Mouse (Mus musculus): ENCODE measurements at regions not wholly inside any gene's neighbourhood (a gene's known extent, or its start where the extent isn't known, plus 50 kb on each side); places are given as distances from the start of the nearest gene placed in this dataset.
"Not testable (repeated sequence)": the region's sequence is repeated elsewhere in the genome, so short reads cannot be mapped to it uniquely, and the experiment has no call there.

- H3K9ac ChIP-seq; H3K4me2 ChIP-seq; H3K4me1 ChIP-seq; H3K36me3 ChIP-seq (replicated peaks); ATAC-seq (replicated peaks); H3K27ac ChIP-seq; H3K9me3 ChIP-seq; H3K4me3 ChIP-seq; H3K27me3 ChIP-seq (replicated peaks): not testable (repeated sequence)
- WGBS: 88% methylated on average over 7 of the region's 7 CpGs
These were observed 139.5 kb downstream of the Slc6a15 start for GRCm38 (mm10) chr10:103507051-103507450.

DNA sequence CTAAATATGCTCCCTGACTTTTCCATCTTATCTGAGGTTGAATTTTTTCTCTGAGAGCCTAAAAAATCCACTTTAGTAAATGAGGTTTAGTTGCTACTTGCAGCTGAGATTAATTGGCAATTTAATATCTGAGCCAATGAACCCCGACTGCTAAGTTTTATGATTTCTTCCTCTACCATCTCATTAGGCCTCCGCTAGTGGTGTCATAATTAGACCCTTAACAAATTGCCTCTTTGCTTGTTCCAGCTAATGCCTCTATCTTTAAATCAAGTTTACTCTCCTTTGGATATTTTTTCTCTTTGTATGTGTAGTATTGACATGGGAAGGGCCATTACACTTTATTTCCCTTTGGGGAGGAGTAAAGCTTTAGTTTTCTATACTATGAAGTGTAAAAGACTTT, 176.9 kb downstream of the Slc6a15 start:
- Histone ChIP-seq H3K9ac (no peak overlapping the region), H3K4me2 (no peak overlapping the region), H3K27ac (no peak overlapping the region), H3K4me3 (no peak overlapping the region), H3K36me3 (replicated peaks) (no peaks in the 10 kb centered on the region), H3K27me3 (replicated peaks) (no peaks in the 10 kb centered on the region), H3K9me3 (no peaks in the 10 kb centered on the region), H3K4me1 (no peaks in the 10 kb centered on the region)
- no peak for ATAC-seq (replicated peaks)
- 87% methylated on average over 2 of the region's 2 CpGs for WGBS

DNA sequence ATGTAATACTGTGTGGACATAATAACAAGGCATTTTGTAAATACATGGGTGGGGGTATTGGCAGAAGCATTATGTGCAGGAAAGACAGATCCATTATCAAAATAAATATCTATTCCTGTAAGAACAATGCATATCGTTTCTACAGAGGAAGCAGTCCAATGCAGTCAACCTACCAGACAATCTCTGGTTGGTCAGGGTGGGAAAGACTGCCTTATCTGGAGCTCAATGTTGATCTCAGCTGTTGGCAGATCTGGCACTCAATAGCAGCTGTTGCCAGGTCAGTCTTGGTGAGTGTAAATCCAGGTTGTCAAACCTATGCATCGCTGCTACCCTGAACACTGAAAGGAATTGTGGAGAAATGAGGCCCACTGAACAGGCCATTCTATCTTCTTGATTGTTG, 181.9 kb downstream of the Slc6a15 start:
- no peak overlapping the region for H3K4me2 ChIP-seq
- no peak overlapping the region for H3K4me3 ChIP-seq
- H3K9me3 ChIP-seq: no peaks in the 10 kb centered on the region
- 90% methylated on average over 2 of the region's 2 CpGs for WGBS
- H3K9ac ChIP-seq: no peak overlapping the region
- no peak overlapping the region for H3K27ac ChIP-seq
- no peaks in the 10 kb centered on the region for H3K4me1 ChIP-seq
- ATAC-seq (replicated peaks): no peak
- no peaks in the 10 kb centered on the region for H3K36me3 ChIP-seq (replicated peaks)
- H3K27me3 ChIP-seq (replicated peaks): no peaks in the 10 kb centered on the region

- Histone ChIP-seq H3K9ac (no peak overlapping the region), H3K27ac (no peak overlapping the region)
- WGBS: 81% methylated on average over 3 of the region's 3 CpGs
These were observed 217.5 kb downstream of the Slc6a15 start for GRCm38 (mm10) chr10:103585097-103585496.

GRCm38 (mm10) chr10:103585504-103585903, 217.9 kb downstream of the Slc6a15 start:
- no peaks in the 10 kb centered on the region for H3K9me3 ChIP-seq
- H3K9ac ChIP-seq: no peak overlapping the region
- H3K4me3 ChIP-seq: no peak overlapping the region
- H3K4me2 ChIP-seq: no peak overlapping the region
- H3K27me3 ChIP-seq (replicated peaks): no peaks in the 10 kb centered on the region
- 92% methylated on average over 2 of the region's 2 CpGs for WGBS
- no peak for ATAC-seq (replicated peaks)
- H3K27ac ChIP-seq: no peak overlapping the region
- H3K36me3 ChIP-seq (replicated peaks): no peaks in the 10 kb centered on the region
- no peaks in the 10 kb centered on the region for H3K4me1 ChIP-seq

More at GRCm38 (mm10) chr10:103585097-103585496, 217.5 kb downstream of the Slc6a15 start:
- no peaks in the 10 kb centered on the region for H3K27me3 ChIP-seq (replicated peaks)
- no peaks in the 10 kb centered on the region for H3K36me3 ChIP-seq (replicated peaks)
- H3K4me3 ChIP-seq: no peak overlapping the region
- ATAC-seq (replicated peaks): no peak
- H3K9me3 ChIP-seq: no peaks in the 10 kb centered on the region
- no peak overlapping the region for H3K4me2 ChIP-seq
- no peaks in the 10 kb centered on the region for H3K4me1 ChIP-seq

DNA sequence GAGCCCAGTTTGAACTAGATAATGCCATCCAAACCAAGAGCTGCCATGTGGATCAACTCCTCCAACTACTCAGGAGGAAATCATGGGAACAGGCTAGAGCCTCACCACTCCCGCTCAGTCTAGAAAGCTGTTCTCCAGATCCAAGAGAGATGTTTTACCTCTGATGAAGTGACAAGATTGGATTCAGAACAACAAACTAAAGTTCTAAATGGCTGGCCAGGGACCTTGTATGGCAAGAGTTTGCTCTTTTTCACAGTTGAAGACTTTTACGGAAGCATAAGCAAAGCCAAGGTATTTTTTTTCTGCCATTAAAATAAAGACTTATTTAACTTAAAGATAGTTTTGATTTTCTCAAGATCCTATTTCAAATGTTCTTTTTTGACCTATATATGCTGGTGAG, 224.4 kb downstream of the Slc6a15 start:
- no peak for ATAC-seq (replicated peaks)
- Histone ChIP-seq H3K4me3 (no peak overlapping the region), H3K4me2 (no peak overlapping the region), H3K9ac (no peak overlapping the region), H3K27ac (no peak overlapping the region), H3K36me3 (replicated peaks) (no peaks in the 10 kb centered on the region), H3K27me3 (replicated peaks) (no peaks in the 10 kb centered on the region), H3K9me3 (no peaks in the 10 kb centered on the region), H3K4me1 (no peaks in the 10 kb centered on the region)
- WGBS: 96% methylated on average over 2 of the region's 2 CpGs

GRCm38 (mm10) chr10:103641162-103641561, 273.6 kb downstream of the Slc6a15 start:
- Histone ChIP-seq H3K27ac (no peak overlapping the region), H3K4me2 (no peak overlapping the region), H3K4me3 (no peak overlapping the region), H3K9ac (no peak overlapping the region), H3K9me3 (no peaks in the 10 kb centered on the region), H3K36me3 (replicated peaks) (no peaks in the 10 kb centered on the region), H3K4me1 (no peaks in the 10 kb centered on the region), H3K27me3 (replicated peaks) (no peaks in the 10 kb centered on the region)
- 90% methylated on average over 2 of the region's 2 CpGs for WGBS
- no peak for ATAC-seq (replicated peaks)

- no peaks in the 10 kb centered on the region for H3K4me1 ChIP-seq
- H3K4me2 ChIP-seq: no peak overlapping the region
- no peak overlapping the region for H3K9ac ChIP-seq
- ATAC-seq (replicated peaks): no peak
- WGBS: 74% methylated on average over 3 of the region's 3 CpGs
- H3K9me3 ChIP-seq: no peaks in the 10 kb centered on the region
- H3K27me3 ChIP-seq (replicated peaks): no peaks in the 10 kb centered on the region
- H3K36me3 ChIP-seq (replicated peaks): no peaks in the 10 kb centered on the region
- H3K4me3 ChIP-seq: no peak overlapping the region
- H3K27ac ChIP-seq: no peak overlapping the region
These were observed 282.3 kb downstream of the Slc6a15 start for GRCm38 (mm10) chr10:103649848-103650247.

DNA sequence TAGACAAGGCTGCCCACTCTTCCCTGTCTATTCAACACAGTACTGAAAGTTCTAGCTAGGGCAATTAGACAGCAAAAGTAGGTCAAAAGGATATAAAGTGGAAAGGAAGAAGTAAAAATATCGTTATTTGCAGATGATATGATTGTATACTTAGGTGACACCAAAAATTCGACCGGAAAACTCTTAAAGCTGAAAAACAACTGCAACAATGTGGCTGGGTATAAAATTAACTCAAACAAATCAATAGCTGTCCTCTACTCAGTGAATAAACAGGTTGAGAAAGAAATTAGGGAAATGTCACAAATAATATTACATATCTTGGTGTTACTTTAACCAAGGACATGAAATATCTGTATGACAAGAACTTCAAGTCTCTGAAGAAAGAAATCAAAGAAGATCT, 305.5 kb downstream of the Slc6a15 start:
- Histone ChIP-seq H3K4me1 (no peaks in the 10 kb centered on the region), H3K27me3 (replicated peaks) (no peaks in the 10 kb centered on the region), H3K4me3 (no peak overlapping the region), H3K9me3 (no peaks in the 10 kb centered on the region), H3K4me2 (no peak overlapping the region), H3K27ac (no peak overlapping the region), H3K9ac (no peak overlapping the region), H3K36me3 (replicated peaks) (no peaks in the 10 kb centered on the region)
- WGBS: 83% methylated on average over 3 of the region's 3 CpGs
- no peak for ATAC-seq (replicated peaks)

DNA sequence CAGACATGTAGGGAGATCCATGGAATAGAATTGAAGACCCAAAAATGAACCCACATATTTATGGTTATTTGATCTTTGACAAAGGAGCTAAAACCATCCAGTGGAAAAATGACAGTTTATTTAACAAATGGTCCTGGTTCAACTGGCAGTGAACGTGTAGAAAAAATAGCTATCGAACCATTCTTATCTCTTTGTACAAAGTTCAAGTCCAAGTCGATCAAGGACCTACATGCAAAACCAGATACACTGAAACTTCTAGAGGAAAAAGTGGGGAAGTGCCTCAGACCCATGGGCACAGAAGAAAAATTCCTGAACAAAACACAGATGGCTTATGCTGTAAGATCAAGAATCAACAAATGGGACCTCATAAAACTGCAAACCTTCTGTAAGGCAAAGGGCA, 306.2 kb downstream of the Slc6a15 start:
- no peak overlapping the region for H3K9ac ChIP-seq
- H3K4me2 ChIP-seq: no peak overlapping the region
- H3K4me1 ChIP-seq: no peaks in the 10 kb centered on the region
- no peaks in the 10 kb centered on the region for H3K9me3 ChIP-seq
- no peaks in the 10 kb centered on the region for H3K27me3 ChIP-seq (replicated peaks)
- H3K27ac ChIP-seq: no peak overlapping the region
- WGBS: 91% methylated on average over 3 of the region's 3 CpGs
- no peak for ATAC-seq (replicated peaks)
- no peaks in the 10 kb centered on the region for H3K36me3 ChIP-seq (replicated peaks)
- no peak overlapping the region for H3K4me3 ChIP-seq

- H3K4me3 ChIP-seq: no peak overlapping the region
- no peaks in the 10 kb centered on the region for H3K9me3 ChIP-seq
- no peak overlapping the region for H3K4me2 ChIP-seq
- no peak for ATAC-seq (replicated peaks)
- 58% methylated on average over 2 of the region's 2 CpGs for WGBS
- H3K27me3 ChIP-seq (replicated peaks): no peaks in the 10 kb centered on the region
- no peaks in the 10 kb centered on the region for H3K36me3 ChIP-seq (replicated peaks)
- no peak overlapping the region for H3K27ac ChIP-seq
- H3K9ac ChIP-seq: no peak overlapping the region
- H3K4me1 ChIP-seq: no peaks in the 10 kb centered on the region
These were observed 325.1 kb downstream of the Slc6a15 start for GRCm38 (mm10) chr10:103692682-103693081.

- WGBS: 77% methylated on average over 3 of the region's 3 CpGs
These were observed 347.6 kb downstream of the Slc6a15 start for GRCm38 (mm10) chr10:103715080-103715725.

GRCm38 (mm10) chr10:103718998-103719662, 351.5 kb downstream of the Slc6a15 start:
- no peaks in the 10 kb centered on the region for H3K9me3 ChIP-seq
- H3K4me2 ChIP-seq: no peak overlapping the region
- H3K9ac ChIP-seq: no peak overlapping the region

More at GRCm38 (mm10) chr10:103715080-103715725, 347.6 kb downstream of the Slc6a15 start:
- Histone ChIP-seq H3K27ac (no peak overlapping the region), H3K4me1 (no peaks in the 10 kb centered on the region), H3K9ac (no peak overlapping the region), H3K4me2 (no peak overlapping the region), H3K27me3 (replicated peaks) (no peaks in the 10 kb centered on the region), H3K36me3 (replicated peaks) (no peaks in the 10 kb centered on the region), H3K9me3 (no peaks in the 10 kb centered on the region), H3K4me3 (no peak overlapping the region)
- ATAC-seq (replicated peaks): no peak

More at GRCm38 (mm10) chr10:103718998-103719662, 351.5 kb downstream of the Slc6a15 start:
- H3K4me3 ChIP-seq: no peak overlapping the region
- no peaks in the 10 kb centered on the region for H3K36me3 ChIP-seq (replicated peaks)
- no peak overlapping the region for H3K27ac ChIP-seq
- no peaks in the 10 kb centered on the region for H3K27me3 ChIP-seq (replicated peaks)
- WGBS: 68% methylated on average over 8 of the region's 8 CpGs
- ATAC-seq (replicated peaks): no peak
- no peaks in the 10 kb centered on the region for H3K4me1 ChIP-seq

Data from midbrain, embryonic 15.5 days (tissue).